Mouse (Mus musculus) heart, embryonic 16.5 days (tissue): ENCODE data around the gene Gmcl1. TPM values are rescaled to one million over a fixed set of nuclear protein-coding genes. Genes with fewer than 3 reads are reported as not detected.

ENCODE experiments used
- ATAC-seq: fragments of 200-750 bp; cut with Nextera tagmentation; replicated peaks from 2 replicates; pipeline ENCODE4 v1.8.0; 2017; ENCODE audit warnings: moderate number of reproducible peaks; ENCODE audit not compliant: insufficient read depth, low FRiP score; ENCODE audit errors: extremely low read depth
- H3K27ac ChIP-seq: fragments of 300-500 bp; sonication (generic); 2 replicates; pipeline ENCODE4 v1.5.1; 2014; ENCODE audit warnings: mild to moderate bottlenecking, low read length, control low read depth, moderate library complexity
- H3K27me3 ChIP-seq: fragments of 300-500 bp; sonication (generic); 2 replicates; pipeline ENCODE4 v1.6.1; 2014; ENCODE audit warnings: low read length, mixed read lengths; ENCODE audit not compliant: control insufficient read depth, insufficient read depth
- H3K36me3 ChIP-seq: fragments of 300-500 bp; sonication (generic); 2 replicates; pipeline ENCODE4 v1.6.1; 2014; ENCODE audit not compliant: control insufficient read depth, insufficient read depth
- H3K4me1 ChIP-seq: fragments of 300-500 bp; sonication (generic); 2 replicates; pipeline ENCODE4 v1.6.1; 2014; ENCODE audit warnings: low read length, mixed read lengths; ENCODE audit not compliant: control insufficient read depth, insufficient read depth
- H3K4me2 ChIP-seq: fragments of 300-500 bp; sonication (generic); 2 replicates; pipeline ENCODE4 v1.6.1; 2014; ENCODE audit warnings: low read depth, mild to moderate bottlenecking, control low read depth, low read length
- H3K4me3 ChIP-seq: fragments of 300-500 bp; sonication (generic); 2 replicates; pipeline ENCODE4 v1.5.1; 2014; ENCODE audit warnings: mild to moderate bottlenecking, control low read depth, low read length
- H3K9ac ChIP-seq: fragments of 300-500 bp; sonication (generic); 2 replicates; pipeline ENCODE4 v1.6.1; 2014; ENCODE audit warnings: low read length, control low read depth
- H3K9me3 ChIP-seq: fragments of 300-500 bp; sonication (generic); replicated peaks from 2 replicates; pipeline ENCODE4 v1.6.1; 2016; ENCODE audit warnings: low read length; ENCODE audit not compliant: control insufficient read depth
- WGBS: fragments of 180-500 bp; shearing (Covaris S2); extraction: QIAGEN DNeasy Blood & Tissue Kit; methylation state at CpG from one replicate; pipeline ENCODE4 v1.1.7; 2014; 5-methylcytosine and 5-hydroxymethylcytosine counted together
- polyA plus RNA-seq: library from polyadenylated mRNA; unstranded; fragments of >200 nt; fragmentation: Nextera tagmentation; extraction: Ambion mirVana; gene quantifications from 2 replicates; pipeline ENCODE4 v1.2.1, GENCODE M21; 2015

Gene Gmcl1
- polyA plus RNA-seq, 1 experiment from 2014 or later: 17.3 TPM

DNA sequence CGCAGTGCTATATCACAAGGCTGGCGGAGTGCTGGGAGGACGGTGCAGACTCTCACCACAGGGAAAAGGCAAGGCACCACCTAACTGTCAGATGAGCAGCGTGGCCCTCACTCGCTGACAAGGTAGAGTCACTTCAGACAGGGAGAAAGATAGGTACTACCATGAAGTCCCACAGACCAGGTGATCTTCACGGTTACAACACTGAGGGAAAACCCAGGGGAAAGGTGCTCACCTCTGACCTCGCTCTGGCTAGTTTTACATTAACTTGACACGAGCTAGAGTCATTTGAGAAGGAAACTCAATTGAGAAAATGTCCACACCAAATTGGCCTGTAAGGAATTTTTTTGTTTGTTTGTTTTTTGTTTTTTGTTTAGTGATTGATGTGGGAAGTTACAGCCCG, 30.6 kb downstream of the Gmcl1 start:
- no peak overlapping the region for H3K27ac ChIP-seq
- H3K9me3 ChIP-seq: no peaks in the 10 kb centered on the region
- ATAC-seq: no peak
- WGBS: 90% methylated on average over 9 of the region's 9 CpGs
- peaks cover 40% of the 10 kb centered on the region for H3K36me3 ChIP-seq
- H3K27me3 ChIP-seq: no peaks in the 10 kb centered on the region
- no peak overlapping the region for H3K4me2 ChIP-seq
- H3K4me3 ChIP-seq: no peak overlapping the region
- H3K4me1 ChIP-seq: no peaks in the 10 kb centered on the region
- H3K9ac ChIP-seq: no peak overlapping the region

- Histone ChIP-seq H3K9me3 (no peaks in the 10 kb centered on the region), H3K4me3 (no peak overlapping the region), H3K4me1 (no peaks in the 10 kb centered on the region), H3K27ac (no peak overlapping the region), H3K36me3 (peaks cover 25% of the 10 kb centered on the region), H3K9ac (no peak overlapping the region), H3K27me3 (no peaks in the 10 kb centered on the region), H3K4me2 (no peak overlapping the region)
- WGBS: 71% methylated on average over 6 of the region's 6 CpGs
- no peak for ATAC-seq
Observed at GRCm38 (mm10) chr6:86697903-86698302, 35.3 kb downstream of the Gmcl1 start.

DNA sequence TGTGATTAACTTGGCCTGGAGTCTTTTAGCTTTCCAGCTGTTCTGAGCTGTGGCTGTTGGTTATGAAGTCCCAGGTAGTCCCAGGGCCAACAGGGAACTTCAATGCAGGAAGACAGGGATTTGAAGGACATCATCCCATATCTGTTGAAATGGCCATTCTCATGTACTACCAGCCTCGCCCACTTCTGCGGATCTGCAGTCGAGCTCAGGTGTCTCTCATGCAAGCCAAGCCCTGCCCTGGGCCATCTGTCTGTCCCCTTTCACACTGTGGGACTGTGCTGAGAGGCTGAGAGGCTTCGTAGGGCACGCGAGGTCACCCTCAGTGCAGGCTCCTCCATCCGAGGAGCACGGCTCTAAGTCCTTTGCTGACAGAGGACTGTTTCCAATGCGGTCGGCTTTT, 37.0 kb downstream of the Gmcl1 start:
- H3K9ac ChIP-seq: no peak overlapping the region

GRCm38 (mm10) chr6:86694465-86694864, 38.7 kb downstream of the Gmcl1 start:
- H3K4me1 ChIP-seq: no peaks in the 10 kb centered on the region
- no peak overlapping the region for H3K9ac ChIP-seq
- no peaks in the 10 kb centered on the region for H3K9me3 ChIP-seq
- ATAC-seq: 0 out of 2 replicates have a peak, but pooled peaks have one; percentile 4
- no peak overlapping the region for H3K27ac ChIP-seq
- peaks cover 18% of the 10 kb centered on the region for H3K36me3 ChIP-seq
- no peaks in the 10 kb centered on the region for H3K27me3 ChIP-seq
- no peak overlapping the region for H3K4me3 ChIP-seq
- H3K4me2 ChIP-seq: no peak overlapping the region

More for the DNA sequence above, 37.0 kb downstream of the Gmcl1 start:
- Histone ChIP-seq H3K4me1 (no peaks in the 10 kb centered on the region), H3K36me3 (peaks cover 19% of the 10 kb centered on the region), H3K4me2 (no peak overlapping the region), H3K4me3 (no peak overlapping the region), H3K9me3 (no peaks in the 10 kb centered on the region), H3K27me3 (no peaks in the 10 kb centered on the region), H3K27ac (no peak overlapping the region)
- 80% methylated on average over 10 of the region's 10 CpGs for WGBS
- ATAC-seq: no peak

GRCm38 (mm10) chr6:86689671-86690070, 43.5 kb downstream of the Gmcl1 start:
- Histone ChIP-seq H3K4me1 (no peaks in the 10 kb centered on the region), H3K9me3 (no peaks in the 10 kb centered on the region), H3K27ac (no peak overlapping the region), H3K4me3 (no peak overlapping the region), H3K27me3 (no peaks in the 10 kb centered on the region), H3K9ac (no peak overlapping the region), H3K4me2 (no peak overlapping the region), H3K36me3 (peaks cover 10% of the 10 kb centered on the region; the same call in 1 of the 2 replicates)
- 88% methylated on average over 3 of the region's 3 CpGs for WGBS
- no peak for ATAC-seq

DNA sequence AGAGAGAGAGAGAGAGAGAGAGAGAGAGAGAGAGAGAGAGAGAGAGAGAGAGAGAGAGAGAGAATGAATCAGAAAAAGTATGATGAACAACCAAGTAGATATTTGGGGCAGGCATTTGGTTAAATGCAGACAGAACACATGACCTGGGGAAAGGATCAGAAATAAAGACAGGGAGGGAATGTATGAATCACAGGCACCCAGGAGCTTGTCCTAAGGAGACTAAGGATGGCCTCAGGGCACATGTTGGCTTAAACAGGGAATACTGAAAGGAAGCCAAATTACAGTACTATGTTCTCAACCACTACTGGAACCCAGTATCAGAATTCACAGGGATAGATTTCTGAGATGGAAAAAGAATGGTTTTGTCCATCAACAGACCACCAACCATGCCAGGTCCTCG, 46.2 kb downstream of the Gmcl1 start:
- WGBS: 54% methylated on average over 1 of the region's 1 CpGs
- no peaks in the 10 kb centered on the region for H3K9me3 ChIP-seq
- H3K4me1 ChIP-seq: peaks cover 3% of the 10 kb centered on the region
- no peak for ATAC-seq
- H3K4me2 ChIP-seq: no peak overlapping the region
- H3K27me3 ChIP-seq: no peaks in the 10 kb centered on the region
- peaks cover 11% of the 10 kb centered on the region for H3K36me3 ChIP-seq
- no peak overlapping the region for H3K27ac ChIP-seq
- no peak overlapping the region for H3K4me3 ChIP-seq
- no peak overlapping the region for H3K9ac ChIP-seq

GRCm38 (mm10) chr6:86684655-86685011, 48.5 kb downstream of the Gmcl1 start:
- Histone ChIP-seq H3K9me3 (no peaks in the 10 kb centered on the region), H3K9ac (peak overlapping the region; percentile 85), H3K4me1 (peaks cover 3% of the 10 kb centered on the region), H3K27me3 (no peaks in the 10 kb centered on the region), H3K4me2 (peak overlapping the region; percentile 68), H3K4me3 (peak overlapping the region; percentile 77), H3K27ac (peak overlapping the region; percentile 21; the same call in 1 of the 2 replicates), H3K36me3 (peaks cover 17% of the 10 kb centered on the region)
- no peak for ATAC-seq
- 37% methylated on average over 12 of the region's 12 CpGs for whole genome bisulfite sequencing

- WGBS: 2% methylated on average over 36 of the region's 36 CpGs
Observed at GRCm38 (mm10) chr6:86683872-86684654, 49.1 kb downstream of the Gmcl1 start, which contains the start of gene Snrnp27. Gene Snrnp27, minus strand, starts transcription at chr6:86684522.

GRCm38 (mm10) chr6:86681289-86681688, 51.9 kb downstream of the Gmcl1 start:
- no peaks in the 10 kb centered on the region for H3K27me3 ChIP-seq
- no peak overlapping the region for H3K27ac ChIP-seq
- no peak overlapping the region for H3K9ac ChIP-seq
- no peak overlapping the region for H3K4me2 ChIP-seq
- no peak overlapping the region for H3K4me3 ChIP-seq
- H3K9me3 ChIP-seq: no peaks in the 10 kb centered on the region
- H3K36me3 ChIP-seq: peaks cover 46% of the 10 kb centered on the region
- no peak for ATAC-seq
- peaks cover 3% of the 10 kb centered on the region for H3K4me1 ChIP-seq
- 86% methylated on average over 3 of the region's 3 CpGs for WGBS

More at GRCm38 (mm10) chr6:86683872-86684654, 49.1 kb downstream of the Gmcl1 start, which contains the start of gene Snrnp27:
- Histone ChIP-seq H3K9me3 (no peaks in the 10 kb centered on the region), H3K27me3 (no peaks in the 10 kb centered on the region), H3K9ac (peak within 1 kb of the TSS; percentile 85), H3K4me3 (peak within 1 kb of the TSS; percentile 77), H3K4me2 (peak within 1 kb of the TSS; percentile 68), H3K27ac (peak within 1 kb of the TSS; percentile 61), H3K4me1 (peaks cover 3% of the 10 kb centered on the region), H3K36me3 (peaks cover 23% of the 10 kb centered on the region)
- ATAC-seq: peak; percentile 85
